Mouse (Mus musculus): ENCODE data around the gene Hdac11. TPM values are rescaled to one million over a fixed set of nuclear protein-coding genes. Genes with fewer than 3 reads are reported as not detected.
"Not testable (repeated sequence)": the region's sequence is repeated elsewhere in the genome, so short reads cannot be mapped to it uniquely, and the experiment has no call there.

Gene Hdac11
- 100 to 1,000 TPM; 173 to 178 TPM for total RNA-seq (2021)

GRCm38 (mm10) chr6:91156554-91157236, at the start of gene Hdac11:
Hdac11 (plus strand) TSS chr6:91156665.
- intact Hi-C loops (cut with DNase I) = no loop called here
- DNase-seq (ENCODE audit: low spot score in 2 of 2) = peak; percentile 89 to 92

- intact Hi-C loops (cut with DNase I) = no loop called here
- DNase-seq (ENCODE audit: low spot score in 2 of 2) = no peak
Measured at GRCm38 (mm10) chr6:91108301-91108916, 48.1 kb upstream of the Hdac11 start.

GRCm38 (mm10) chr6:91108917-91109450, 47.5 kb upstream of the Hdac11 start:
- DNase-seq (ENCODE audit: low spot score in 2 of 2) = no peak

GRCm38 (mm10) chr6:91109489-91109888, 47.0 kb upstream of the Hdac11 start:
- no peak for DNase-seq (ENCODE audit: low spot score in 2 of 2)
- intact Hi-C loops (cut with DNase I) = no loop called here

More at GRCm38 (mm10) chr6:91108917-91109450, 47.5 kb upstream of the Hdac11 start:
- intact Hi-C loops (cut with DNase I) = no loop called here

GRCm38 (mm10) chr6:91110323-91111020, 46.0 kb upstream of the Hdac11 start:
- intact Hi-C loops (cut with DNase I) = no loop called here
- DNase-seq (ENCODE audit: low spot score in 2 of 2) = no peak

GRCm38 (mm10) chr6:91111141-91111953, 45.1 kb upstream of the Hdac11 start:
- intact Hi-C loops (cut with DNase I) = no loop called here
- no peak for DNase-seq (ENCODE audit: low spot score in 2 of 2)

- DNase-seq (ENCODE audit: low spot score in 2 of 2) = no peak
- intact Hi-C loops (cut with DNase I) = no loop called here
Measured at GRCm38 (mm10) chr6:91111954-91112252, 44.6 kb upstream of the Hdac11 start.

- no peak for DNase-seq (ENCODE audit: low spot score in 2 of 2)
- intact Hi-C loops (cut with DNase I) = no loop called here
Measured at GRCm38 (mm10) chr6:91114716-91115115, 41.7 kb upstream of the Hdac11 start.

GRCm38 (mm10) chr6:91115158-91115557, 41.3 kb upstream of the Hdac11 start:
- intact Hi-C loops (cut with DNase I) = no loop called here

GRCm38 (mm10) chr6:91115863-91116243, 40.6 kb upstream of the Hdac11 start:
- intact Hi-C loops (cut with DNase I) = no loop called here
- DNase-seq (ENCODE audit: low spot score in 2 of 2) = no peak

More at GRCm38 (mm10) chr6:91115158-91115557, 41.3 kb upstream of the Hdac11 start:
- DNase-seq (ENCODE audit: low spot score in 2 of 2) = no peak

- intact Hi-C loops (cut with DNase I) = no loop called here
Measured at GRCm38 (mm10) chr6:91116244-91117145, 40.0 kb upstream of the Hdac11 start, which contains the start of gene Nup210. Nup210 (minus strand) TSS chr6:91116829.

GRCm38 (mm10) chr6:91117149-91117548, 39.3 kb upstream of the Hdac11 start:
- DNase-seq (ENCODE audit: low spot score in 2 of 2) = peak in 1 of 2 experiments; percentile 7

More at GRCm38 (mm10) chr6:91116244-91117145, 40.0 kb upstream of the Hdac11 start, which contains the start of gene Nup210:
- peak; percentile 95 for DNase-seq (ENCODE audit: low spot score in 2 of 2)

GRCm38 (mm10) chr6:91118526-91118925, 37.9 kb upstream of the Hdac11 start:
- intact Hi-C loops (cut with DNase I) = no loop called here
- DNase-seq (ENCODE audit: low spot score in 2 of 2) = no peak

More at GRCm38 (mm10) chr6:91117149-91117548, 39.3 kb upstream of the Hdac11 start:
- intact Hi-C loops (cut with DNase I) = no loop called here

- intact Hi-C loops (cut with DNase I) = no loop called here
- no peak for DNase-seq (ENCODE audit: low spot score in 2 of 2)
Measured at GRCm38 (mm10) chr6:91120206-91120605, 36.3 kb upstream of the Hdac11 start.

- intact Hi-C loops (cut with DNase I); DNase-seq (ENCODE audit: low spot score in 2 of 2): not testable (repeated sequence)
Measured at GRCm38 (mm10) chr6:91121089-91121488, 35.4 kb upstream of the Hdac11 start.

GRCm38 (mm10) chr6:91123453-91123852, 33.0 kb upstream of the Hdac11 start:
- DNase-seq (ENCODE audit: low spot score in 2 of 2) = no peak
- intact Hi-C loops (cut with DNase I) = no loop called here

GRCm38 (mm10) chr6:91124286-91125227, 31.9 kb upstream of the Hdac11 start:
- DNase-seq (ENCODE audit: low spot score in 2 of 2) = no peak
- intact Hi-C loops (cut with DNase I) = no loop called here

- intact Hi-C loops (cut with DNase I) = no loop called here
- no peak for DNase-seq (ENCODE audit: low spot score in 2 of 2)
Measured at GRCm38 (mm10) chr6:91125228-91125585, 31.3 kb upstream of the Hdac11 start.
